Mouse (Mus musculus): ENCODE results near the gene Rbm3. TPM values are rescaled to one million over a fixed set of nuclear protein-coding genes. Genes with fewer than 3 reads are reported as not detected.

The Rbm3 gene
- polyA plus RNA-seq (2015; fragmentation: Illumina TruSeq; extraction: RNeasy Lipid Tissue Mini Kit (QIAGEN cat#74804); ENCODE audit: insufficient read depth, low replicate concordance) = 722 TPM

DNA sequence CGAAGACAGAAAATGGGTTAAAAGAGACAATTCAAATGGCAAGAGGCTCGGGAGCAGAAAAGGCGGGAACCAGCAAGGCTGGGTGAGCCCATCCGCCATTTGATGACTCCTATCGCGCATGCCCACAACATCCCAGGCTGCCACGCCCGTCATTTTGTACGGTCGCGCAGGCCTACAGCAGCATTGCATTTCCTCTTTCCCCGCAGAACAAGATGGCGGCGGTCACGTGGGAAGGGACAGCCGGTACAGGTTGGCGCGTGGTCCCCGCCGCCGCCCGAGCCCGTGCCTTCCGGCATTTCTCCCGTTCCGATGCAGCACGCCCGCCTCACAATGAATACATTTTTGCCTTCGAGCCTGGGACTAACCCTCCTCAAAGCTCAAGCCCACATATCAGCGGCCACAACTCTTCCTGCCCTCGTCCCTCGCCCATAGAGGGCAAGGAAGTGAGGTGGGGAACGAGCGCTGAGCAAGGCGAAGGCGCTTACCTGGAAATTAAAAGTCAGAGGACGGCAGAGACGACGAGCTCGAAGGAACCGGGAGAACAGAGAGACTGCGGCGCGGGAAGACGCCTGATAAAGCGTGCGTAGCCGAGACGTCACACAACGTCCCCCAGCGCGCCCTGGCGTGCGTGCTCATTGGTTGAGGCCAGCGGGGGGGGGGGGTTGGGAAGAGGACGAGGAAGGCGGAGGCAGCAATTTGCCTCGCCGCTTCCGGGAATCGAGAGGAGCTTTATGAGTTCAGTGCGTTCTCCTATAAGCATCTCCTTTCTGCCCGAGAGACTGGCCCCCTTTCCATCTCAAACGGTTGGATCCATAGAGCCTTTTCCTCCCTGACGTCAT, at the start of gene Rbm3:
Gene Rbm3 (minus strand): TSS at position 728 of the 839 bp plus-strand sequence.

DNA sequence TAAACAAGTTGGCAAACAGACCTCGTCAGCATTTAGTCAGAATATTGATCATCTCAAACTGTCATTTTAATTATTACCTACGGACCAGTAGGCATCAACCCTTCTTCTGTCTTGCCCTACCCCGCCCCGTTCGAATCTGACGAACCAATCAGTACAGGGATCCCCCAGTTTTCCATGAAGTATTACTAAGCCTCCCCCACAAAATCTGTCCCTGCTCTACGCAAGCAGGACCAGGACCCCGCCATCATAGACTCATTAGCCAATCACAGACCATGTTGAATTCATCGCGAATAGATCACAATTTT, 47.7 kb upstream of the Rbm3 start, which contains the start of gene Ebp:
Gene Ebp (minus strand): TSS at position 94 of the 305 bp plus-strand sequence.

DNA sequence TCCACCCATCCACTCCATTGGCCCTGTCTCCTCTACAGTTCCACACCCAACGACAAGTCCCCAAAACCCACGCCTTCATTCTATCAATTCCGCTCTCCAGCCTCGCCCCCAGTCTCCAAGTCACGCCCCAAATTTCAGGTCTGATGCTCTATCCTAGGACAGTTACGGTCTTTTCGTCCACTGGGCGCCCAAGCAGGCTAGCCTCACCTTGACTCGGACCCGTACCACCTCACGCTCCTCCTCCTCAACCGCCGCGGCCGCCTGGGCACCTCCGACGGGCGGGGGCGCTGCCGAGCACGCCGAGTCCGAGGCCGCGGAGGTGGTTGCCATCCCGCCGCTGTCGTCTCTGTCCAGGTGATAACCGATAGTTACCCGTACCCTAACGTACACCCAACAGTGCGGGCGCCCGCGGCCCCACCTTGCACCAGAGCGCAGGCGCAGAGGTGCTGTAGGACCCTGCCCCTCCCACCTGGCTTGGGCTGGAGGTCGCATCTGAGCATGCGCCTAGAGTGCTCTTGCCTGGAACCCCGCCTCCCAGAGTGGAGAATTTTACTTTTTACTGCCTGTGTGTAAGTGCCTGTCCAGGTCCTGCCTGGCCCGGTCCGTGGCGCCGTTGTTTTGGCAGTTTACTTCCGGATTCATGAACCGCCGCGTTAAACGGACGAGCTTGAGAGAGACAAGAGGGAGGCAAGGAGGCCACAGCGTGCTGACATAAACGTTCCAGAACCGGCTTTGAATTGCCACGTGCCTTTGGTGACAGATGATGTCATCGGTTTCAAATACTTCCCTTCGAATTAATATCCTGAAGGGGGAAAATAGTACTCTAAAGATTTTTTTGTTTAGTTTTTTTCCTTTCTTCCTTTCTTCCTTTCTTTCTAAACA, 30.1 kb upstream of the Rbm3 start, which contains the start of gene Tbc1d25:
Gene Tbc1d25 (minus strand): TSS at position 678 of the 882 bp plus-strand sequence.

DNA sequence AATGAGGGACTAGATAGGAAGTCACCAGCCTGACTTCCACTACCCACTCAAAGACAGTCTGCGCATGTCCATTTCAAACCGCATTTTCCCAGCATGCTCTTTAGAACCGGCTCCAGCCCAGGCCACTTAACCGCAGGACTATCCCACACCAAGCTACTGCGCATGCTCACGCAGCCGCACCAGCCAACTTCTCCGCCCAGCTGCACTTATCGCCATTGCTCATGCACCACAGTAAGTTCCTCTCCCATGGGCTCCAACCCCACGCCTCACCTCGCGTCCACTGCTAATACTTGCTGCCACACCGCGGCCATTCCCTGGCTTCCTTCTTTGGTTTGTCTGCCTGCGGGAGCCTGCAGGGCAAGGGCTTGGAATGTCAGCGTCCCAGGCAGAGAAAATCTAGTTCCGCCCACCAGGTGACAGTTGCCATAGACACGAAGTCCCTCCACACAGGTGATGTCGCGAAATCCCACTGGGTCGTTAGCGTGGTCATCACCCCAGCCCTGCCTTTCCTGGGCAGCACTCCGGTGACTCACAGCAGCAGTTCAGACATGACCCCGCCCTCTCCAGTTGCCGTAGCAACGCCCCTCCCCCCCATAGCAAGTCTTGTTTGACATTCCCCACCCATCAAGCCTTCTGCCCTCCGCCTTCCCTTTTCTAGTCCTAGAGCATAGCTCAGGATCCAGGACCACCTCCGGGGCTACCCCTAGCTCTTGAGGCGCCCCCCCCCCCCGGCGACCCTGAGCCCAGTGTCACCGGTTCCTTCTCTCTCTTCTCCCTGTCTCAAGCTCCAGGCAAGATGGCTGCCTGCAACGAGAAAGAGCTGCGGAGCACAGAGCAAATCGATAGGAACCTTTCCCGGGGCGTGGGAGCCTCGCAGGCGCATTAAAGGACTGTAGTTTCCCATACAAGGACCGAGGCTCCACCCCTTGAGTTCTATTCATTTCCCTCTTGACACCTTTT, 13.4 kb downstream of the Rbm3 start, which contains the start of gene Wdr13:
Gene Wdr13 (minus strand): TSS at position 876 of the 960 bp plus-strand sequence.

DNA sequence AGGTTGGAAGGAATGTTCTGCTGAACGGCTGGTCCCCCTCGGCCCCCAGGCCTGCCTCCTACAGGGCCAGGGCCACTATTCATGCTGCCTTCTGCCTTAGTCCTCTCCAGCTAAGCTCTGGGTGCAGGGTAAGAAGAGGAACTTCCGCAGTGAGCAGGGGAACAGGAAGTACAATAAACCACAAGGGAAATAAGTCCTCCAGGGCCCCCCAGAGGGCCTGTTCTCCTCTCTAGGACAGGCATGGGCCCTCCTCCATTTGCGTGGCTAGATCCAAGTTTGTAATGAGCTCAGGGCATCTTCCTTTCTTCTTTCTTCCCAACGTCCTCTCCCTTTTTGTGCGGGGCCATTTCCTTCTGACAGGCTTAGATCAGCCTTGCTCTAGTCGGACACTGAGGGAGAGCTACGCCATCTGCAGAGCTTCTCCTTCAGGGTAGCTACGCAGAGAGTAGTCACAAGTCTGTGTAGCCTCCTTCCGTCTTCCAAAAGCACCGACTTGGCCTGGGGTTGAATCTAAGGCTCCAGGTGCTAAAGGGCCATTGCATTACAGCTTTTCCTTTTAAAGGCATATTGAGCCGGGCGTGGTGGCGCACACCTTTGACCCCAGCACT, 55.2 kb downstream of the Rbm3 start, which contains the start of gene Was:
Gene Was (minus strand): TSS at position 153 of the 608 bp plus-strand sequence.

Other genes starting within 250 kb of the Rbm3 start
- gene Pqbp1, start 246.6 kb downstream of the Rbm3 start, polyA plus RNA-seq (2015; fragmentation: Illumina TruSeq; extraction: RNeasy Lipid Tissue Mini Kit (QIAGEN cat#74804); ENCODE audit: insufficient read depth, low replicate concordance) = 129 TPM
- 22.6 TPM for gene Timm17b, start 246.5 kb downstream of the Rbm3 start, polyA plus RNA-seq (2015; fragmentation: Illumina TruSeq; extraction: RNeasy Lipid Tissue Mini Kit (QIAGEN cat#74804); ENCODE audit: insufficient read depth, low replicate concordance)
- not detected for gene Gm10491, start 238.0 kb downstream of the Rbm3 start, polyA plus RNA-seq (2015; fragmentation: Illumina TruSeq; extraction: RNeasy Lipid Tissue Mini Kit (QIAGEN cat#74804); ENCODE audit: insufficient read depth, low replicate concordance)
- not detected for gene Gm10490, start 236.3 kb downstream of the Rbm3 start, polyA plus RNA-seq (2015; fragmentation: Illumina TruSeq; extraction: RNeasy Lipid Tissue Mini Kit (QIAGEN cat#74804); ENCODE audit: insufficient read depth, low replicate concordance)
- not detected for gene Pcsk1n, start 226.1 kb downstream of the Rbm3 start, polyA plus RNA-seq (2015; fragmentation: Illumina TruSeq; extraction: RNeasy Lipid Tissue Mini Kit (QIAGEN cat#74804); ENCODE audit: insufficient read depth, low replicate concordance)
- not detected for gene Eras, start 217.3 kb downstream of the Rbm3 start, polyA plus RNA-seq (2015; fragmentation: Illumina TruSeq; extraction: RNeasy Lipid Tissue Mini Kit (QIAGEN cat#74804); ENCODE audit: insufficient read depth, low replicate concordance)
- 14.7 TPM for gene Hdac6, start 198.0 kb downstream of the Rbm3 start, polyA plus RNA-seq (2015; fragmentation: Illumina TruSeq; extraction: RNeasy Lipid Tissue Mini Kit (QIAGEN cat#74804); ENCODE audit: insufficient read depth, low replicate concordance)
- gene Gata1, start 167.8 kb downstream of the Rbm3 start, polyA plus RNA-seq (2015; fragmentation: Illumina TruSeq; extraction: RNeasy Lipid Tissue Mini Kit (QIAGEN cat#74804); ENCODE audit: insufficient read depth, low replicate concordance) = 6.3 TPM
- gene Glod5, start 127.4 kb downstream of the Rbm3 start, polyA plus RNA-seq (2015; fragmentation: Illumina TruSeq; extraction: RNeasy Lipid Tissue Mini Kit (QIAGEN cat#74804); ENCODE audit: insufficient read depth, low replicate concordance) = not detected
- gene Suv39h1, start 71.1 kb downstream of the Rbm3 start, polyA plus RNA-seq (2015; fragmentation: Illumina TruSeq; extraction: RNeasy Lipid Tissue Mini Kit (QIAGEN cat#74804); ENCODE audit: insufficient read depth, low replicate concordance) = 31.7 TPM
- 85.1 TPM for gene Was, start 55.4 kb downstream of the Rbm3 start, polyA plus RNA-seq (2015; fragmentation: Illumina TruSeq; extraction: RNeasy Lipid Tissue Mini Kit (QIAGEN cat#74804); ENCODE audit: insufficient read depth, low replicate concordance)
- gene Wdr13, start 13.0 kb downstream of the Rbm3 start, polyA plus RNA-seq (2015; fragmentation: Illumina TruSeq; extraction: RNeasy Lipid Tissue Mini Kit (QIAGEN cat#74804); ENCODE audit: insufficient read depth, low replicate concordance) = 44.9 TPM
- gene Tbc1d25, start 30.3 kb upstream of the Rbm3 start, polyA plus RNA-seq (2015; fragmentation: Illumina TruSeq; extraction: RNeasy Lipid Tissue Mini Kit (QIAGEN cat#74804); ENCODE audit: insufficient read depth, low replicate concordance) = 6.9 TPM
- 35.9 TPM for gene Ebp, start 47.6 kb upstream of the Rbm3 start, polyA plus RNA-seq (2015; fragmentation: Illumina TruSeq; extraction: RNeasy Lipid Tissue Mini Kit (QIAGEN cat#74804); ENCODE audit: insufficient read depth, low replicate concordance)
- 1.4 TPM for gene Porcn, start 60.6 kb upstream of the Rbm3 start, polyA plus RNA-seq (2015; fragmentation: Illumina TruSeq; extraction: RNeasy Lipid Tissue Mini Kit (QIAGEN cat#74804); ENCODE audit: insufficient read depth, low replicate concordance)
- 15.5 TPM for gene Ftsj1, start 106.5 kb upstream of the Rbm3 start, polyA plus RNA-seq (2015; fragmentation: Illumina TruSeq; extraction: RNeasy Lipid Tissue Mini Kit (QIAGEN cat#74804); ENCODE audit: insufficient read depth, low replicate concordance)
- 3.4 TPM for gene Slc38a5, start 125.3 kb upstream of the Rbm3 start, polyA plus RNA-seq (2015; fragmentation: Illumina TruSeq; extraction: RNeasy Lipid Tissue Mini Kit (QIAGEN cat#74804); ENCODE audit: insufficient read depth, low replicate concordance)
- gene Ssxb10, start 181.5 kb upstream of the Rbm3 start, polyA plus RNA-seq (2015; fragmentation: Illumina TruSeq; extraction: RNeasy Lipid Tissue Mini Kit (QIAGEN cat#74804); ENCODE audit: insufficient read depth, low replicate concordance) = not detected
- not detected for gene Ssxb9, start 221.1 kb upstream of the Rbm3 start, polyA plus RNA-seq (2015; fragmentation: Illumina TruSeq; extraction: RNeasy Lipid Tissue Mini Kit (QIAGEN cat#74804); ENCODE audit: insufficient read depth, low replicate concordance)